Mouse (Mus musculus) hindbrain, embryonic 15.5 days (tissue): ENCODE results near the gene Uevld. TPM values are rescaled to one million over a fixed set of nuclear protein-coding genes. Genes with fewer than 3 reads are reported as not detected.
"Not testable (repeated sequence)": the region's sequence is repeated elsewhere in the genome, so short reads cannot be mapped to it uniquely, and the experiment has no call there.

Source experiments
- ATAC-seq: fragments of 200-750 bp; cut with Nextera tagmentation; 2 replicates; pipeline ENCODE4 v1.8.0; 2017; ENCODE audit warnings: low read depth, moderate number of reproducible peaks, moderate TSS enrichment; ENCODE audit not compliant: low FRiP score
- H3K27ac ChIP-seq: fragments of 300-500 bp; sonication (generic); replicated peaks from 2 replicates; pipeline ENCODE4 v1.5.1; 2015; ENCODE audit warnings: mild to moderate bottlenecking, inconsistent platforms
- H3K27me3 ChIP-seq: fragments of 300-500 bp; sonication (generic); 2 replicates; pipeline ENCODE4 v1.6.1; 2015; ENCODE audit warnings: control low read depth, inconsistent platforms
- H3K36me3 ChIP-seq: fragments of 300-500 bp; sonication (generic); 2 replicates; pipeline ENCODE4 v1.6.1; 2015; ENCODE audit warnings: control low read depth, inconsistent platforms
- H3K4me1 ChIP-seq: fragments of 300-500 bp; sonication (generic); replicated peaks from 2 replicates; pipeline ENCODE4 v1.6.1; 2015; ENCODE audit warnings: control low read depth, inconsistent platforms
- H3K4me2 ChIP-seq: fragments of 300-500 bp; sonication (generic); 2 replicates; pipeline ENCODE4 v1.6.1; 2015; ENCODE audit warnings: moderate library complexity, mild to moderate bottlenecking, inconsistent platforms
- H3K4me3 ChIP-seq: fragments of 300-500 bp; sonication (generic); 2 replicates; pipeline ENCODE4 v1.5.1; 2015; ENCODE audit warnings: mild to moderate bottlenecking, inconsistent platforms
- H3K9ac ChIP-seq: fragments of 300-500 bp; sonication (generic); 2 replicates; pipeline ENCODE4 v1.6.1; 2015; ENCODE audit warnings: inconsistent platforms
- H3K9me3 ChIP-seq: fragments of 300-500 bp; sonication (generic); 2 replicates; pipeline ENCODE4 v1.6.1; 2016; ENCODE audit warnings: control low read depth, inconsistent platforms
- WGBS: fragments of 180-500 bp; shearing (Covaris S2); methylation state at CpG from one replicate; pipeline ENCODE4 v1.1.7; 2015; 5-methylcytosine and 5-hydroxymethylcytosine counted together
- polyA plus RNA-seq: library from polyadenylated mRNA; unstranded; fragments of >200 nt; fragmentation: Nextera tagmentation; extraction: Ambion mirVana; gene quantifications from 2 replicates; pipeline ENCODE4 v1.2.1, GENCODE M21; 2015

Gene Uevld
- polyA plus RNA-seq, 1 experiment from 2014 or later = 4.5 TPM

- Histone ChIP-seq H3K9ac (no peak overlapping the region), H3K4me3 (no peak overlapping the region), H3K9me3 (no peaks in the 10 kb centered on the region), H3K27ac (no peak overlapping the region), H3K36me3 (peaks cover 78% of the 10 kb centered on the region), H3K4me2 (no peak overlapping the region), H3K4me1 (no peaks in the 10 kb centered on the region), H3K27me3 (no peaks in the 10 kb centered on the region)
- WGBS = 94% methylated on average over 3 of the region's 3 CpGs
- ATAC-seq = no peak
Measured at GRCm38 (mm10) chr7:46899343-46899742, 59.0 kb downstream of the Uevld start.

GRCm38 (mm10) chr7:46895511-46895910 is 62.8 kb downstream of the Uevld start:
- H3K4me2 ChIP-seq = no peak overlapping the region
- H3K4me3 ChIP-seq = no peak overlapping the region
- H3K27me3 ChIP-seq = no peaks in the 10 kb centered on the region
- H3K9me3 ChIP-seq = no peaks in the 10 kb centered on the region
- H3K4me1 ChIP-seq = no peaks in the 10 kb centered on the region
- 100% methylated on average over 3 of the region's 3 CpGs for WGBS
- H3K27ac ChIP-seq = no peak overlapping the region
- ATAC-seq = no peak
- H3K9ac ChIP-seq = no peak overlapping the region
- peaks cover 83% of the 10 kb centered on the region for H3K36me3 ChIP-seq

- peaks cover 29% of the 10 kb centered on the region for H3K36me3 ChIP-seq
- no peak for ATAC-seq
- 91% methylated on average over 3 of the region's 3 CpGs for WGBS
- no peak overlapping the region for H3K9ac ChIP-seq
- no peak overlapping the region for H3K27ac ChIP-seq
- H3K4me1 ChIP-seq = no peaks in the 10 kb centered on the region
- no peaks in the 10 kb centered on the region for H3K27me3 ChIP-seq
- H3K4me2 ChIP-seq = no peak overlapping the region
- H3K9me3 ChIP-seq = no peaks in the 10 kb centered on the region
- no peak overlapping the region for H3K4me3 ChIP-seq
Measured at GRCm38 (mm10) chr7:46883304-46883703, 75.0 kb downstream of the Uevld start.

GRCm38 (mm10) chr7:46881941-46882340 is 76.4 kb downstream of the Uevld start:
- 80% methylated on average over 8 of the region's 8 CpGs for WGBS
- not testable (repeated sequence) for H3K27me3 ChIP-seq, H3K9me3 ChIP-seq, H3K9ac ChIP-seq, H3K27ac ChIP-seq, H3K4me3 ChIP-seq, H3K4me1 ChIP-seq, H3K4me2 ChIP-seq, ATAC-seq
- H3K36me3 ChIP-seq = peaks cover 16% of the 10 kb centered on the region

- Histone ChIP-seq H3K36me3 (peaks cover 6% of the 10 kb centered on the region), H3K27ac (no peak overlapping the region), H3K9me3 (no peaks in the 10 kb centered on the region), H3K4me2 (no peak overlapping the region), H3K27me3 (no peaks in the 10 kb centered on the region), H3K4me1 (no peaks in the 10 kb centered on the region), H3K9ac (no peak overlapping the region), H3K4me3 (no peak overlapping the region)
- WGBS = 76% methylated on average over 2 of the region's 2 CpGs
- ATAC-seq = no peak
Measured at GRCm38 (mm10) chr7:46880992-46881391, 77.3 kb downstream of the Uevld start.

GRCm38 (mm10) chr7:46879851-46880250 is 78.5 kb downstream of the Uevld start:
- H3K27ac ChIP-seq = no peak overlapping the region
- no peaks in the 10 kb centered on the region for H3K4me1 ChIP-seq
- H3K4me2 ChIP-seq = no peak overlapping the region
- H3K27me3 ChIP-seq = no peaks in the 10 kb centered on the region
- no peak for ATAC-seq
- no peaks in the 10 kb centered on the region for H3K9me3 ChIP-seq
- H3K36me3 ChIP-seq = 0 out of 2 replicates have a peak, but pooled peaks cover 4% of the 10 kb centered on the region
- WGBS = 98% methylated on average over 5 of the region's 5 CpGs
- no peak overlapping the region for H3K9ac ChIP-seq
- H3K4me3 ChIP-seq = no peak overlapping the region

GRCm38 (mm10) chr7:46877255-46877654 is 81.1 kb downstream of the Uevld start:
- Histone ChIP-seq H3K4me2 (no peak overlapping the region), H3K4me1 (no peaks in the 10 kb centered on the region), H3K4me3 (no peak overlapping the region), H3K9me3 (no peaks in the 10 kb centered on the region), H3K9ac (no peak overlapping the region), H3K27ac (no peak overlapping the region), H3K27me3 (no peaks in the 10 kb centered on the region), H3K36me3 (no peaks in the 10 kb centered on the region)
- no peak for ATAC-seq
- WGBS = 86% methylated on average over 6 of the region's 6 CpGs

GRCm38 (mm10) chr7:46876841-46877240 is 81.5 kb downstream of the Uevld start:
- no peak overlapping the region for H3K4me2 ChIP-seq
- H3K9me3 ChIP-seq = no peaks in the 10 kb centered on the region
- no peaks in the 10 kb centered on the region for H3K36me3 ChIP-seq
- no peak overlapping the region for H3K27ac ChIP-seq
- ATAC-seq = no peak
- no peaks in the 10 kb centered on the region for H3K4me1 ChIP-seq
- no peaks in the 10 kb centered on the region for H3K27me3 ChIP-seq
- H3K9ac ChIP-seq = no peak overlapping the region
- no peak overlapping the region for H3K4me3 ChIP-seq
- WGBS = 79% methylated on average over 4 of the region's 4 CpGs

Other genes with a start within 250 kb of the Uevld start
- 16.1 and 16.8 TPM in 2 replicates for gene Saal1, start 247.8 kb downstream of the Uevld start, polyA plus RNA-seq
- 0.26 and 0.43 TPM in 2 replicates for gene Saa3, start 242.8 kb downstream of the Uevld start, polyA plus RNA-seq
- not detected in 2 replicates for gene Saa4, start 225.9 kb downstream of the Uevld start, polyA plus RNA-seq
- not detected in 2 replicates for gene Saa1, start 215.5 kb downstream of the Uevld start, polyA plus RNA-seq
- 0.14 TPM in 1 of 2 replicates, not detected in the other for gene Saa2, start 206.7 kb downstream of the Uevld start, polyA plus RNA-seq
- 13.2 and 14.4 TPM in 2 replicates for gene Hps5, start 162.5 kb downstream of the Uevld start, polyA plus RNA-seq
- gene Gtf2h1, start 162.4 kb downstream of the Uevld start, polyA plus RNA-seq = 39.5 and 41.2 TPM in 2 replicates
- gene Ldha, start 117.1 kb downstream of the Uevld start, polyA plus RNA-seq = 696 and 729 TPM in 2 replicates
- 0.30 and 0.34 TPM in 2 replicates for gene Ldhc, start 97.3 kb downstream of the Uevld start, polyA plus RNA-seq
- 326 and 342 TPM in 2 replicates for gene Tsg101, start 38.6 kb downstream of the Uevld start, polyA plus RNA-seq
- not detected in 2 replicates for gene Gm9999, start 25.1 kb upstream of the Uevld start, polyA plus RNA-seq
- 8.3 and 8.4 TPM in 2 replicates for gene Spty2d1, start 49.9 kb upstream of the Uevld start, polyA plus RNA-seq
- gene Tmem86a, start 92.1 kb upstream of the Uevld start, polyA plus RNA-seq = 25.8 and 25.9 TPM in 2 replicates
- 152 and 190 TPM in 2 replicates for gene Ptpn5, start 175.2 kb upstream of the Uevld start, polyA plus RNA-seq
- gene Mrgpra6, start 246.4 kb upstream of the Uevld start, polyA plus RNA-seq = not detected in 2 replicates